Mouse (Mus musculus) kidney, adult 9 months (tissue): ENCODE measurements at regions not wholly inside any gene's neighbourhood (a gene's known extent, or its start where the extent isn't known, plus 50 kb on each side); places are given as distances from the start of the nearest gene placed in this dataset.

Source experiments
- DNase-seq: peaks from one replicate; pipeline ENCODE4 v3.0.0; 2022

- DNase-seq: no peak
Measured at GRCm38 (mm10) chr4:22301148-22301942, 56.0 kb upstream of the Fbxl4 start.

GRCm38 (mm10) chr4:22301943-22302215, 55.5 kb upstream of the Fbxl4 start:
- DNase-seq: no peak

GRCm38 (mm10) chr4:22302262-22302661, 55.1 kb upstream of the Fbxl4 start:
- DNase-seq: no peak
